Mouse (Mus musculus) kidney, adult 2 months (tissue): ENCODE measurements around the gene Ttc7b. TPM values are rescaled to one million over a fixed set of nuclear protein-coding genes. Genes with fewer than 3 reads are reported as not detected.
A peak's percentile ranks its signal among the peaks of the same experiment; 100 is the strongest.

Experiments used
- DNase-seq: peaks from one replicate; pipeline ENCODE4 v3.0.0; 2021
- H3K27ac ChIP-seq: fragments of 200-500 bp; 2 replicates; pipeline ENCODE4 v1.5.1; 2012; ENCODE audit warnings: low read depth, low read length, control low read depth, inconsistent platforms; ENCODE audit not compliant: insufficient read depth
- H3K27me3 ChIP-seq: fragments of 200-500 bp; replicated peaks from 2 replicates; pipeline ENCODE4 v1.6.1; 2012; ENCODE audit warnings: mild to moderate bottlenecking, moderate library complexity, low read length, inconsistent platforms; ENCODE audit not compliant: control insufficient read depth, insufficient read depth
- H3K36me3 ChIP-seq: fragments of 200-500 bp; 2 replicates; pipeline ENCODE4 v1.6.1; 2012; ENCODE audit warnings: mild to moderate bottlenecking, moderate library complexity, low read length, inconsistent platforms; ENCODE audit not compliant: control insufficient read depth, insufficient read depth
- H3K4me1 ChIP-seq: fragments of 200-500 bp; 2 replicates; pipeline ENCODE4 v1.6.1; 2011; ENCODE audit warnings: low read length; ENCODE audit not compliant: control insufficient read depth, insufficient read depth
- H3K4me3 ChIP-seq: fragments of 200-500 bp; 2 replicates; pipeline ENCODE4 v1.5.1; 2011; ENCODE audit warnings: mild to moderate bottlenecking, low read depth, low read length, control low read depth; ENCODE audit not compliant: insufficient read depth
- CTCF ChIP-seq: fragments of 200-500 bp; conservative IDR thresholded peaks from 2 replicates; pipeline ENCODE4 v1.5.1; 2011; ENCODE audit warnings: low read depth, mild to moderate bottlenecking, control low read depth, low read length, moderate library complexity, mixed read lengths; ENCODE audit not compliant: insufficient read depth, insufficient read length
- POLR2A ChIP-seq: fragments of 200-500 bp; IDR thresholded peaks from one replicate; pipeline ENCODE4 v1.6.1; 2011; ENCODE audit warnings: low read depth, low read length, control low read depth
- WGBS: fragments of 180-500 bp; shearing (Covaris S2); methylation state at CpG from one replicate; pipeline ENCODE4 v1.1.7; 2018; 5-methylcytosine and 5-hydroxymethylcytosine counted together
- polyA plus RNA-seq: library from polyadenylated mRNA; depleted of rRNA; stranded (reverse); fragments of >200 nt; gene quantifications from 2 replicates; pipeline ENCODE4 v1.2.3, GENCODE M21; 2012

Gene Ttc7b
- polyA plus RNA-seq, 1 experiment: 42.1 TPM

- H3K27me3 ChIP-seq: no peaks in the 10 kb centered on the region
- DNase-seq: no peak
- WGBS: 90% methylated on average over 8 of the region's 8 CpGs
- no peaks in the 10 kb centered on the region for H3K4me1 ChIP-seq
- H3K4me3 ChIP-seq: no peak overlapping the region
- H3K27ac ChIP-seq: no peak overlapping the region
- no peaks in the 10 kb centered on the region for H3K36me3 ChIP-seq
- TF ChIP-seq POLR2A: no peak
- TF ChIP-seq CTCF: no peak
Measured at GRCm38 (mm10) chr12:100405512-100406030, 115.1 kb downstream of the Ttc7b start.

GRCm38 (mm10) chr12:100404430-100404829 is 116.2 kb downstream of the Ttc7b start:
- Histone ChIP-seq H3K4me3 (no peak overlapping the region), H3K4me1 (no peaks in the 10 kb centered on the region), H3K27me3 (no peaks in the 10 kb centered on the region), H3K27ac (no peak overlapping the region), H3K36me3 (no peaks in the 10 kb centered on the region)
- TF ChIP-seq POLR2A: no peak
- 78% methylated on average over 3 of the region's 3 CpGs for WGBS
- no peak for DNase-seq

GRCm38 (mm10) chr12:100403005-100403324 is 117.7 kb downstream of the Ttc7b start:
- Histone ChIP-seq H3K27me3 (no peaks in the 10 kb centered on the region), H3K27ac (no peak overlapping the region), H3K36me3 (no peaks in the 10 kb centered on the region), H3K4me3 (no peak overlapping the region), H3K4me1 (no peaks in the 10 kb centered on the region)
- 74% methylated on average over 4 of the region's 4 CpGs for WGBS
- DNase-seq: no peak
- TF ChIP-seq POLR2A (no peak), CTCF (no peak)

- Histone ChIP-seq H3K4me3 (no peak overlapping the region), H3K4me1 (no peaks in the 10 kb centered on the region), H3K36me3 (no peaks in the 10 kb centered on the region), H3K27ac (no peak overlapping the region), H3K27me3 (no peaks in the 10 kb centered on the region)
- TF ChIP-seq POLR2A: no peak
- TF ChIP-seq CTCF: no peak
- WGBS: 85% methylated on average over 10 of the region's 10 CpGs
- DNase-seq: no peak
Measured at GRCm38 (mm10) chr12:100402296-100403004, 118.2 kb downstream of the Ttc7b start.

- WGBS: 79% methylated on average over 3 of the region's 3 CpGs
- peak; percentile 40 for DNase-seq
- Histone ChIP-seq H3K36me3 (no peaks in the 10 kb centered on the region), H3K27ac (no peak overlapping the region), H3K27me3 (no peaks in the 10 kb centered on the region), H3K4me3 (no peak overlapping the region), H3K4me1 (no peaks in the 10 kb centered on the region)
- TF ChIP-seq CTCF (no peak), POLR2A (no peak)
Measured at GRCm38 (mm10) chr12:100400119-100400518, 120.5 kb downstream of the Ttc7b start.

GRCm38 (mm10) chr12:100399126-100399727 is 121.4 kb downstream of the Ttc7b start:
- Histone ChIP-seq H3K27me3 (no peaks in the 10 kb centered on the region), H3K4me3 (no peak overlapping the region), H3K36me3 (no peaks in the 10 kb centered on the region), H3K27ac (no peak overlapping the region), H3K4me1 (no peaks in the 10 kb centered on the region)
- no peak for DNase-seq
- WGBS: 86% methylated on average over 5 of the region's 5 CpGs
- TF ChIP-seq CTCF (no peak), POLR2A (no peak)

GRCm38 (mm10) chr12:100398268-100398943 is 122.2 kb downstream of the Ttc7b start:
- no peak overlapping the region for H3K4me3 ChIP-seq

More at GRCm38 (mm10) chr12:100398268-100398943, 122.2 kb downstream of the Ttc7b start:
- Histone ChIP-seq H3K36me3 (no peaks in the 10 kb centered on the region), H3K4me1 (no peaks in the 10 kb centered on the region), H3K27me3 (no peaks in the 10 kb centered on the region), H3K27ac (no peak overlapping the region)
- no peak for TF ChIP-seq POLR2A
- no peak for TF ChIP-seq CTCF
- 67% methylated on average over 8 of the region's 8 CpGs for WGBS
- no peak for DNase-seq
